Comparison of ENCODE assay signal across 17 mouse cellular contexts in the genomic region with DNA sequence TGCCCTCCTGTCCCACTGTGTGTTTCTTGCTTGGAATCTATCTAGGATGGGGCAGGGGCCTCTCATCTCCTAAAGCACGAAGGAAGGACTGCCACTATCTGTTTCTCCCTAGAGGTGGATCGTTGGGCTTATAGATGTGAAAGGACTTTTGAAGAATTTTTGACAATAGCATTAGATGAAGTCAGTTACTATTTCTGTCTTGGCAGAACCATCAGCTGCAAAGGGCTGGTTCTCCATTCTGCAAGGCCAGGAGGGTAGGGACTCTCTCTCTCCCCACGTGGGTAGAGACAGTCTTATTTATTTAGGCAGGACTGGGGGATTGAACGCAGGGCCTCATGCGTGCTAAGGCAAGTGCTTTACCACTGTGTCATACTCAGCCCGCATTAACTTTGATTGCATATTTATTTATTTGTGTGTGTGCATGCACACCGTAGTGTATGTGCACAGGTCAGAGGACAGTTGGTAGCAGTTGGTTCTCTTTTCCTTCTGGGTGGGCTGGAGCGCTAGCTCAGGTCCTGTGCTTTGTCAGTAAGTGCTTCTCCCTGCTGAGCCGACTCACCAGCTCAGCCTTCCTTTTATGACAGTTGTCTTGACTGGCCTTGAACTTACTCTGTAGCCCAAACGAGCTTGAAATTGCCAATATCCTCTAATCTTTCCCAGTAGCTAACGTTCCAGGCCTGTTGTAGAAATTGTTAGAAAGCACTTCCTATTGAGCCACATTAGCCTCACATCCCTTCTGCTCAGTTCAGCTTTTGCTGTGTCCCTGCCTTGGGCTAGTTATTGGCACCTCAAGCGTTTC. TPM values are rescaled to one million over a fixed set of nuclear protein-coding genes. Genes with fewer than 3 reads are reported as not detected.
DNase-seq lines count a peak whose midpoint lies in the region; ATAC-seq and TF ChIP-seq lines count a peak whose summit lies in the region.
"Had no signal": no experiment of that assay in that cellular context is flagged by ENCODE, and none has a peak within 500 bp of the region (broad histone marks: within the 10 kb centered on the region; RNA-seq: fewer than 3 reads in every experiment).

No protein-coding gene starts in this region.

- H3K27me3 ChIP-seq in liver, embryonic 16.5 days (ENCODE audit: control insufficient read depth, insufficient read depth, low read depth, low read length) = no peaks in the 10 kb centered on the region
- no peaks in the 10 kb centered on the region for H3K27me3 ChIP-seq in liver, embryonic 11.5 days (replicated peaks; ENCODE audit: control insufficient read depth, insufficient read depth, low read length)
- H3K27me3 ChIP-seq in embryonic facial prominence, embryonic 10.5 days (replicated peaks; ENCODE audit: low read depth, poor library complexity, severe bottlenecking) = 0 out of 2 replicates have a peak, but pooled peaks cover 5% of the 10 kb centered on the region
- H3K27me3 ChIP-seq in liver, postnatal 0 days (ENCODE audit: insufficient read depth, low read length) = no peaks in the 10 kb centered on the region
- H3K27me3 ChIP-seq: neural tube, embryonic 12.5 days had no signal

- no peak for TF ChIP-seq CTCF in liver, postnatal 0 days (IDR thresholded peaks at IDR 0.05; ENCODE audit: low read depth)

- H3K9ac ChIP-seq in liver, embryonic 16.5 days (ENCODE audit: low read depth, low read length) = no peak overlapping the region
- H3K9ac ChIP-seq in liver, embryonic 11.5 days (ENCODE audit: low read depth, low read length) = no peak overlapping the region
- no peak overlapping the region; the same call in 1 of the 2 replicates for H3K9ac ChIP-seq in liver, postnatal 0 days (replicated peaks)
- H3K9ac ChIP-seq: liver, embryonic 14.5 days; midbrain, embryonic 12.5 days; neural tube, embryonic 12.5 days had no signal

- DNase-seq in adrenal gland, postnatal 10 days = peak; percentile 37
- no peak for DNase-seq in adrenal gland, adult 8-10 months
- DNase-seq in liver, embryonic 11.5 days (ENCODE audit: low spot score) = no peak
- no peak for DNase-seq in embryonic facial prominence, embryonic 10.5 days (ENCODE audit: low spot score)
- no peak for DNase-seq in liver, postnatal 0 days
- no peak for DNase-seq in frontal cortex, postnatal 10 days (ENCODE audit: low spot score in 2 of 2)
- no peak for DNase-seq in cerebellum, adult 11 months
- DNase-seq: B cell, adult 2 months; cerebellum, adult 8-10 months; kidney, postnatal 4 days; thymus, postnatal 14 days had no signal

- peaks cover 24% of the 10 kb centered on the region for H3K4me1 ChIP-seq in liver, embryonic 16.5 days (ENCODE audit: control insufficient read depth, low read depth, low read length)
- H3K4me1 ChIP-seq in liver, embryonic 11.5 days (replicated peaks; ENCODE audit: control insufficient read depth, insufficient read depth, low read length) = peaks cover 7% of the 10 kb centered on the region; the same call in 1 of the 2 replicates
- H3K4me1 ChIP-seq in embryonic facial prominence, embryonic 10.5 days = peaks cover 42% of the 10 kb centered on the region
- peaks cover 31% of the 10 kb centered on the region for H3K4me1 ChIP-seq in liver, postnatal 0 days (ENCODE audit: insufficient read depth)

- H3K4me2 ChIP-seq in liver, embryonic 16.5 days (ENCODE audit: low read depth, low read length) = 0 out of 2 replicates have a peak overlapping the region, but pooled peaks have one; percentile 8
- H3K4me2 ChIP-seq in liver, embryonic 11.5 days = no peak overlapping the region
- H3K4me2 ChIP-seq in liver, postnatal 0 days (ENCODE audit: low read depth, low read length) = peak overlapping the region; percentile 73; the same call in 1 of the 2 replicates

- H3K36me3 ChIP-seq in liver, embryonic 16.5 days (ENCODE audit: control insufficient read depth, insufficient read depth) = no peaks in the 10 kb centered on the region
- H3K36me3 ChIP-seq in liver, embryonic 11.5 days (ENCODE audit: control insufficient read depth, insufficient read depth, low read length) = no peaks in the 10 kb centered on the region
- H3K36me3 ChIP-seq in embryonic facial prominence, embryonic 10.5 days (replicated peaks) = no peaks in the 10 kb centered on the region
- H3K36me3 ChIP-seq in liver, postnatal 0 days (replicated peaks; ENCODE audit: insufficient read depth, low read length) = no peaks in the 10 kb centered on the region
- H3K36me3 ChIP-seq: midbrain, embryonic 12.5 days; neural tube, embryonic 12.5 days had no signal

- no peak for ATAC-seq in liver, embryonic 16.5 days (ENCODE audit: low read depth)
- no peak for ATAC-seq in liver, embryonic 11.5 days (replicated peaks; ENCODE audit: low FRiP score)
- no peak for ATAC-seq in liver, postnatal 0 days

- H3K9me3 ChIP-seq in liver, embryonic 16.5 days (replicated peaks; ENCODE audit: control insufficient read depth, low read length) = no peaks in the 10 kb centered on the region
- H3K9me3 ChIP-seq in liver, embryonic 11.5 days (ENCODE audit: control insufficient read depth, low read length) = no peaks in the 10 kb centered on the region
- no peaks in the 10 kb centered on the region for H3K9me3 ChIP-seq in embryonic facial prominence, embryonic 10.5 days
- H3K9me3 ChIP-seq in liver, postnatal 0 days (ENCODE audit: low read length) = no peaks in the 10 kb centered on the region
- H3K9me3 ChIP-seq: midbrain, embryonic 12.5 days; neural tube, embryonic 12.5 days had no signal

- no peak for TF ChIP-seq EP300 in liver, postnatal 0 days (IDR thresholded peaks at IDR 0.05; ENCODE audit: low read depth)

- no peak overlapping the region for H3K27ac ChIP-seq in liver, embryonic 16.5 days (ENCODE audit: low read length)
- no peak overlapping the region for H3K27ac ChIP-seq in liver, embryonic 11.5 days (ENCODE audit: low read depth, low read length)
- H3K27ac ChIP-seq in embryonic facial prominence, embryonic 10.5 days (replicated peaks) = peak overlapping the region; percentile 92; the same call in 1 of the 2 replicates
- peak overlapping the region; percentile 76; the same call in 1 of the 2 replicates for H3K27ac ChIP-seq in liver, postnatal 0 days (ENCODE audit: low read depth)
- H3K27ac ChIP-seq: left cerebral cortex, adult 2 months; liver, embryonic 14.5 days; neural tube, embryonic 12.5 days had no signal

- WGBS in liver, embryonic 16.5 days (ENCODE audit: insufficient replicate concordance) = 31% methylated on average over 12 of the region's 12 CpGs
- 53% methylated on average over 12 of the region's 12 CpGs for WGBS in liver, embryonic 11.5 days
- WGBS in embryonic facial prominence, embryonic 10.5 days = 69% methylated on average over 12 of the region's 12 CpGs
- 35% methylated on average over 12 of the region's 12 CpGs for WGBS in liver, postnatal 0 days (ENCODE audit: insufficient replicate concordance)

- H3K4me3 ChIP-seq in liver, embryonic 16.5 days (ENCODE audit: low read depth, low read length) = no peak overlapping the region
- no peak overlapping the region for H3K4me3 ChIP-seq in liver, embryonic 11.5 days (ENCODE audit: low read depth, low read length)
- H3K4me3 ChIP-seq in embryonic facial prominence, embryonic 10.5 days = no peak overlapping the region
- no peak overlapping the region for H3K4me3 ChIP-seq in liver, postnatal 0 days (ENCODE audit: low read depth, low read length)
- H3K4me3 ChIP-seq: left cerebral cortex, adult 2 months; neural tube, embryonic 12.5 days had no signal

RNA-seq across cellular contexts. Expression of a gene that starts 1.5 kb away (rescaled TPM):
- total RNA-seq in adrenal gland, postnatal 10 days (2021) = 1 to 10 TPM; 1.5 to 1.8 TPM
- total RNA-seq in adrenal gland, adult 8-10 months (2022) = 1 to 10 TPM; 2.6 to 3.7 (median 3.0) TPM
- polyA plus RNA-seq in liver, embryonic 16.5 days (2015; fragmentation: Nextera tagmentation; extraction: Ambion mirVana) = 0.09 TPM in 1 of 2 replicates, not detected in the other
- polyA plus RNA-seq in liver, embryonic 11.5 days (2014; fragmentation: Nextera tagmentation; extraction: Ambion mirVana) = not detected in 2 replicates
- 0.26 TPM in 2 replicates for polyA plus RNA-seq in embryonic facial prominence, embryonic 10.5 days (2016; fragmentation: Nextera tagmentation; extraction: Ambion mirVana)
- not detected in 2 replicates for polyA plus RNA-seq in liver, postnatal 0 days (2015; fragmentation: Nextera tagmentation; extraction: Ambion mirVana)
- total RNA-seq: MEL had no signal
- polyA plus RNA-seq: liver, embryonic 14.5 days had no signal

RNA-seq across cellular contexts. Expression of a gene that starts 1.7 kb away (rescaled TPM):
- total RNA-seq in adrenal gland, postnatal 10 days (2021) = 10 to 100 TPM; 50.4 to 60.9 TPM
- total RNA-seq in adrenal gland, adult 8-10 months (2022) = 100 to 1,000 TPM in 1 of 4 experiments, 10 to 100 TPM in 3; 52.4 to 103 (median 74.9) TPM
- polyA plus RNA-seq in liver, embryonic 16.5 days (2015; fragmentation: Nextera tagmentation; extraction: Ambion mirVana) = 10.8 and 10.9 TPM in 2 replicates
- 3.1 and 4.9 TPM in 2 replicates for polyA plus RNA-seq in liver, embryonic 11.5 days (2014; fragmentation: Nextera tagmentation; extraction: Ambion mirVana)
- polyA plus RNA-seq in embryonic facial prominence, embryonic 10.5 days (2016; fragmentation: Nextera tagmentation; extraction: Ambion mirVana) = 10.8 and 11.6 TPM in 2 replicates
- 48.6 and 57.1 TPM in 2 replicates for polyA plus RNA-seq in liver, postnatal 0 days (2015; fragmentation: Nextera tagmentation; extraction: Ambion mirVana)

Comparison
In these comparisons a context has a peak if more than half of its experiments do, and no peak if none do; other contexts are left out.
1. H3K27ac ChIP-seq: peak in embryonic facial prominence, embryonic 10.5 days (single experiment) and liver, postnatal 0 days (single experiment); none in liver, embryonic 16.5 days (single experiment) and liver, embryonic 11.5 days (single experiment).